Mouse (Mus musculus): ENCODE measurements around the gene Scn11a.

Scn11a gene

DNA sequence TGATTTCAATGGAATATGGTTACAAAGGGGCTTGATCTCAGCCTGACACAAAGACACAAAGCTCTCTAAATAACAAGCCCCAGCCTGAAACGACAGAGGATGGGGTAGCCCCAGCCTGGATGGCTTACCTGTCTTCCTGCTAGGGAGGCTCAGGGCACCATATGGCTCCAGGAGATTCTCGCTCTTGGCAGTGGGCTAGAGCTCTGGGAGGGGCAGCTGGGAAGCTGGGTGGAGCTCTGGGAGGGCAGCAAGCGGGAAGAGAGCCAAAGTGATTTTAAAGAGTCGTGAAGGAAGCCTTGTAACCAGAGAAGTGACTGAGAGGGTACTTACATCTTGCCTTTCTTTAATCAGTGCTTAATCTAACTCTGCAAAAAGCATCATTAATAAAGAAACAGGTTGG is at the start of gene Scn11a:
TSS of gene Scn11a (minus strand) at position 160 of the 400 bp plus-strand sequence.
- no peak for DNase-seq (ENCODE audit: low spot score)

DNA sequence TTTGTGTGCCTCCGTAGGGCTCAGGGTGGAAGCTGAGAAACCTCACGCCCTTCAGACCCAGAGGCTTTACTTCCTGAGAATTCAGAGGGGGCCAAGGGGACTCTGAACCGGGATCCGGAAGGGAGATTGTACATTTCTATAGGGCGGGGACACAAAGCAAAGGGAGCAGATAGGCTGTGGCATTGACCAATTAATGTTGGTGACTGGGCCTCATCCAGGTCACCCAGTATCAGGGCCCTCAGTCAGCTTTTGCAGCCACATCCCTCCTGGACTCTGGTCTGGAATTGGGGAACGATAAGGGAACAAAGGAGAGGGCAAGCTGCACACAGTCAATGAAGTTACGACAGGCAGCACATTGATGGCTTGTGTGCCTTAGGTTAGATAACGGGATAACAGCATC is 28.9 kb upstream of the Scn11a start:
- DNase-seq (ENCODE audit: low spot score): no peak

DNA sequence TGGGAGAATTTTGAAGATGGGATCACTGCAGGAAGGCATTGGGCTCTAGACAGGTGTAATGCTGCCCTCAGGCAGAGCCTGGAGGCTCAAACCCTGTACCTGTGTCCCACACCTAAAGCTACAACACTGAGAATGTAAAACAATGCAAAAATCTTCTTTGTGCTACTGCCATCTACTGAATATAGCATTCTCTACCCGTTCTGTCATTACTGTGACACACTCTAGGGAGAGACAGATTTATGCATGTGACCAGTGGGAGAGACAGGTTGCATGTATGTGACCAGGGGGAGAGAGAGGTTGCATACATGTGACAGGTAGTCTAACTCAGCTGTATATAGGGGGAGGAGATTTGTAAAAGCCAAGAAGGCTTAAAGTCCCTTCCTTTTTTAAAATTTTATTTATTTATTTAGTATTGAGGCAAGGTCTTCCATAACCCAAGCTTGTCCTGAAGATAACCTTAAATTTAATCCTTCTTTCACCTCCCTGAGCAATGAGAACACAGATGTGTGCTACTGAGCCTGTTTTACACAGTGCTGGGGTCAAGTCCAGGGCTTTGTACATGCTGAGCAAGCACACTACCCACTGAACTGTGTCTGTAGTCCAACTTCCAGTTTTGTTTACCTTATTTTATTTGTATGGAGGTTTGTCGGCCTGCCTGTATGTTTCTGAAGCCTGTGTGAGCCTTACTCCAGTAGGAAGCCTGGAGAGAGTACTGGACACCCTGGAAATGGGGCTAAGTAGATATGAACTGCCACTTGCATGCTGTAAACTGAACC is 28.0 kb upstream of the Scn11a start:
- no peak for DNase-seq (ENCODE audit: low spot score)

DNA sequence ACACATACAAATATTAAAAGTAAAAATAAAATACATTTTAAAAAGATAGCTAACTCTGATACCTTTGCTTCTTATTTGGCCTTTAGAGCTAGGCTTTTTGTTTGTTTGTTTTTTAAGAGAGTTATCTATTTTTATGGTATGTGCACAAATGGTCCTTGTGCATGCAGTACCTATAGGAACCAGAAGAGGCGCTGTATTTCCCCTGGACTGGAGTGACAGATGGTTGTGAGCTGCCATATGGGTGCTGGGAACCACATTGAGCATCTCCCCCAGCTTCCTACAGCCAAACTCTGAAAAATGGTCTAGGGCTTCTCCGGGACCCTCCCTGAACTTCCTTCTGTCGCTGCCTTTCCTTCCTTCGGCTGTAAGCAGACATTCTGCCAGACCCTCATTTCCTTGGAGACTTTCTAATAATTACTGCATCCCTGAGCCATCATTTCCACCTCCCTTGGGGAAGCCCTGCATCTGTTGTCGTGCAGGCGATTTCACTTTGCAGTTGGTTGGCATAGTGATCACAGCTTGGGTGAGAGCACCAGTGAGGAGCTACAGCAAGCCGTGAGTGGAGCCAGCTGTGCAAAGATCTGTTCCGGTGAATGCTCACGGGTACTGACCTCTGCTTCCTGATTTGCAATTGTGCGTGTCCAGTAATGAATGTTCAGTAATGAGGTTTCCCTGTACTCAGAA is 27.2 kb upstream of the Scn11a start:
- DNase-seq (ENCODE audit: low spot score): no peak

DNA sequence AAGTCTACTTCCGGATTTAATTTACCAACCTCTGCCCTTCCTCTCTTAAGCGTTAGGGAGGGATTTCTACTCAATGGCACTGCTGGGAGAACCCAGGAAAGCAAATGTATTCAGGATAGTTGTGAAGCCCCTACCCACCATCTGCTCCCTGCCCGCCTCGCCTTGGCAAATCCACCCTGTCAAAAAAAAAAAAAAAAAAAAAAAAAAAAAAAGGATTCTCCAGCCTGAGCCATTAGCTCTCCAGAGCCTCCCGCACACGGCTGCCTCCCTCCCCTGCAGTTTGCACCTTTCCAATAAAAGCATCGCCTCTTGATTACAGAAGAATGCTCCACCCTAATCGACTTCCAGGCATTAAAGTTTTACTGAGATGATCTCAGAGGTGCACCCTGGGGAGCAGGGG is 24.0 kb upstream of the Scn11a start:
- no peak for DNase-seq (ENCODE audit: low spot score)

- DNase-seq (ENCODE audit: low spot score): no peak
These were observed 23.4 kb upstream of the Scn11a start for GRCm38 (mm10) chr9:119848671-119849070.

DNA sequence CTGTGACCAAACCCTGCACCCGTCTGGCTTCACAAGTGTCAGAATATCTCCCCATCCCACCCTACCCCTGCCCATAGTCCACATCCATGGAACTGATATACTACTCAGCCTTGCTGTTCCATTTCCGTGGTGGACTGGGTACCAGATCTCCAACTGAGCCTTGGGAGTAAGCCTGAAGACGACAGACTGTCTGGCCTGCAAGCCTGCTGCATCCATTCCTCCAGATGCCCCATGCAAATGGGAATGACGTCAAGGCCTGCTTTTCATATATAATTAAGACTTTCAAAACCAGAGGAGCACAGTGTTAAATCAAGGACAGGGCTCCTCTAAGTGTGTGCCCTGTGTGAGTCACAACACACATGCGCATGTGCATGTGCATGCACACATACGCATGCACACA is 21.9 kb upstream of the Scn11a start:
- no peak for DNase-seq (ENCODE audit: low spot score)

DNA sequence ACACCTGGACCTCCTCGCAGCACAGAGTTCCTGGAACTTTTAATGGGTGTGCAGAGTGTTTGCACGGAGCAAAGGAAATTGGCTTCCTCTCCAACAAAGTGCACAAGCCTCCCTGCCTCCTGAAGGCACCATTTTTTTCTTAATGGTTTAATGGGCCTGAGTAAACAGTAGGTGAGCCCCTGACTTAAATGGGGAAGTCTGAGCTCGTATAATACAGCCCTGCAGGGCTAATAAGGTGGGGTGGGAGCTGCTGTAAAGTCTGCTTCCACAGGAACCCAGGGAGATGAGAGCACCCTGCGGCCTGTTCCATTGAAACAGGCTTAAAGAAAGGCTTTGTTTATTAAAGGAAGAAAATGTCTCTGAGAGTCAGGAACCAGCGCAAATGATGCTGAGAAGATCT is 19.5 kb upstream of the Scn11a start:
- DNase-seq (ENCODE audit: low spot score): no peak

- no peak for DNase-seq (ENCODE audit: low spot score)
These were observed 18.3 kb upstream of the Scn11a start for GRCm38 (mm10) chr9:119843549-119843948.

DNA sequence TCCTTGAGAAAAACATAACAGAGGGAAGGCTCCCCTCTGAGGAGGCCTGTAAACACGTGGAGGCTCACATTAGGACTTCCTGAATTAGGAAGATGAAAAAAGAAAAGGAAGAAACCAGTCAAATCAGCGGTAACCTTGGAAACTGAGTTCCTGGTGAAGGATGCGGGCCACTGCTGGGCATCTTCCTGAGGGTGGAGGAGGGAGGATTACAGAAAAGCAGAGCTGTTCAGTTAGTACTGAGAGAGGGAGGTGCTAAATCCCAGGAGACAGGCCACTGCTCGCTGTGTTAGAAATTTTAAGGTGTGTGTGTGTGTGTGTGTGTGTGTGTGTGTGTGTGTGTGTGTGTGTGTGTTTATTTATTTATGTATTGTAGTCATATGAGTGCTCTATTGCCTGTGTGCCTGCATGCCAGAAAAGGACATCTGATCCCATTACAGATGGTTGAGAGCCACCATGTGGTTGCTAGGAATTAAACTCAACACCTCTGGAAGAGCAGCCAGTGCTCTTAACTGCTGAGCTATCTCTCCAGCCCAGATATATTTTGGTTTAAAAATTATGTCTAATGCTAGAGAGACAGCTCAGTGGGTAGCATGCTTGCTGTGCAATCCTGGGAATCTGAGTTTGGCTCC is 17.4 kb upstream of the Scn11a start:
- no peak for DNase-seq (ENCODE audit: low spot score)

DNA sequence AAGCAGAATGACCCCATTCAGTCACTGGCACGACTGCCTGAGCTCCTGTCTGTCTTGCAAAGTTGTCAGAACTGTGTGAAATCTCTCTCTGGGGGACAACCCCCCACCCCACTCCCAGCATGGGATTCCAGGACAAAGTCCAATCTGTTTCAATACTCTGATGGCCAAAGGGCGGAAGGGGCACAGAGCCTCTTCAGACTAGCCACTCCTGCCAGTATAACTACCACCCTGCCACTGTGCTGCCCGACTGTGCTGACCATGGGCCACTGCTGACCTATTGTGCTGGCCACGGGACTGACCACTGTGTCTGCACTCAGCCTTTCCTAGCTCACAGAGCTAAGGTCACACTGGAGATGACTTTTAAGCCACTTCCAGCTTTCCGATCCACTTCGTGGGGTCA is 16.8 kb upstream of the Scn11a start:
- DNase-seq (ENCODE audit: low spot score): no peak

DNA sequence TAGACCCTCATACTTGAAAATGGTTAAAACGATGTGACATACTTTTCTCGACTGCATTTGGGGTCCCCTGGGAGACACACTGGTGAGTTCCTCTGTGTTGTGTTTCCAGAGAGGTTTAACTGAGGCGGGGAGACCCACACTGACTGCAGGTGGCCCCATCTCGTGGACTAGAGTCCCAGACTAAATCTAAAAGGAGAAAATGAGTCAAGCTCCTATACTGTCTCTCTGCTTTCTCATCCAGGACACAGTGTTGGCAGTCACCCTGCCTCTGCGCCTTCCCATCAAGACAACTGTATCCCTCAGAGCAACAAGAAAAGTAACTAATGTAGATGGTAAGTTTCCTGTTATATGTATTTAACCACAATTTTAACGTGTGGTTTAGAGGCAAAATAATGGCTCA is 15.9 kb upstream of the Scn11a start:
- no peak for DNase-seq (ENCODE audit: low spot score)

DNA sequence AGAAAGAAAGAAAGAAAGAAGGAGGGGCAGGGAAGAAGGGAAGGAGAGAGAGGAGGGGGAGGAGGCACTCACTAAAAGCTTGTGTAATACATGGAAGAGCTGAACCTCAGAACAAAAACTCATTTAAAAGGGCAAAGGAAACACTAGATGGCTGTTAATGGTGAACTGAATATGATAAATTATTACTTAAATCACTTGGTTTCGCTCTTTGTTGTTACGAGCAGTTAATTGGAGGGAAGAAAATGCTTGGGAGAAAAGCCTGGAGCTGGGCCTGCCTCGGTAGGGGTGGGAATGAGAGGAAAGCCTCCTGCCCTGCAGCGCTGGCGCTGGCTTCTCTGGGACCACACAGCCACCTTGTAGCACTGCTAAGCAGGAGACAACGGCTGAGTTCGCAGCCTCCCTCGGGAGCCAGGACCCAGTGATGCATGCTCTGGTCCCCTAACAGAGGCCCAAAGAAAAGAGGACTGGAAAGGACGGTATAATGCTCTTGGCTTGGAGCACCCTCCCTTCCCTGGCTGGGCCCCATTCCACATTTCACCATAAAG is 10.4 kb upstream of the Scn11a start:
- no peak for DNase-seq (ENCODE audit: low spot score)

- no peak for DNase-seq (ENCODE audit: low spot score)
These were observed 5.7 kb upstream of the Scn11a start for GRCm38 (mm10) chr9:119831001-119831400.

DNA sequence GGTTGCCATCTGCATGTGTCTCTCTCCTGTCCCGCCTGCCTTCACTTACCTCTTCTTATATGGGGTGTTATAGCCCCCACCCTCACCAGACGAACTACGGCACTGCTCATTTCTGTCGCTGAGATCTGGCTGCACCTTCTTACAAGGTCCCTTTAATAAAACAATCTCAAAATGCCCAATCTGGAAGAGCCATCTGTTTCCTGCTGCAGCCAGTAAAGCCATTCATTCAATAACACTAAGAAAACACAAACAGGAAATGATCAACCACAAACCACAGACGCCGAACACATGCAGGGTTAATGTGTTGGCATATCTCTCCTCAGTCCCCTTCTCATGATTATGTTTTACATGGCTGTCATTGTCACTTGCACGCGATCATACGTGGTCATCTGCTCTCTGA is 1.5 kb downstream of the Scn11a start:
- DNase-seq (ENCODE audit: low spot score): no peak

DNA sequence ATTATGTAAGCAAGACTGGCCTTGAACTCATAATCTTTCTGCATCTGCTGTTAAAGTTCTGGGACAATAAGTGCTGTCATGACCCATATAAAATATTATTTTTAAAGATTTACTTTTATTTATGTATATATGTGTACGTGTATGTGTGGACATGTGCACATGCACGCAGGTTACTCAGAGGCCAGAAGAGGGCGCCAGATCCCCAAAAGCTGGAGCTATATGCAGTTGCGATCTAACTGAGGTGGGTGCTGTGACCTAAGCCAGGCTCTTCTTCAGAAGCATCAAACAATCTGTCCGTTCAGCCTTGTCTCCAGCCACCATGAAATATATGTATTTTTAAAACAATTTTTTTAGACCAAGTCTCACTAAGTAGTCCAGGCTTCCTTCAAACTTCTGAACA is 11.6 kb downstream of the Scn11a start:
- no peak for DNase-seq (ENCODE audit: low spot score)

- no peak for DNase-seq (ENCODE audit: low spot score)
These were observed 18.8 kb downstream of the Scn11a start for GRCm38 (mm10) chr9:119806491-119806890.

DNA sequence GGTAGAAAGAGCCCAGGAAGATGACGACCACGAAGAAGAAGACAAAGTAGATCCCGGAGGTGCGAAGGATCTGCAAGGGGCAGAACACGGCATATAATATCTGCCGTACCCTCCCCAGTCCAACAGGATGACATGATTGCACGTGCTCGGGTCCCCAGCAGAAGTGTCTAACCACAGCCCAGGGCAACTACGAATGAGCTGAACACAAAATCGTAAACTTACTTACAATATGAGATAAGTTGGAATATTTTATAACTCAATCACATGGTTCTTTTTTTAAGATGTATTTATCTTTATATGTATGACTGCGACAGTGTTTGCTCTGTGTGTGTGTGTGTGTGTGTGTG is 20.8 kb downstream of the Scn11a start:
- DNase-seq (ENCODE audit: low spot score): no peak

DNA sequence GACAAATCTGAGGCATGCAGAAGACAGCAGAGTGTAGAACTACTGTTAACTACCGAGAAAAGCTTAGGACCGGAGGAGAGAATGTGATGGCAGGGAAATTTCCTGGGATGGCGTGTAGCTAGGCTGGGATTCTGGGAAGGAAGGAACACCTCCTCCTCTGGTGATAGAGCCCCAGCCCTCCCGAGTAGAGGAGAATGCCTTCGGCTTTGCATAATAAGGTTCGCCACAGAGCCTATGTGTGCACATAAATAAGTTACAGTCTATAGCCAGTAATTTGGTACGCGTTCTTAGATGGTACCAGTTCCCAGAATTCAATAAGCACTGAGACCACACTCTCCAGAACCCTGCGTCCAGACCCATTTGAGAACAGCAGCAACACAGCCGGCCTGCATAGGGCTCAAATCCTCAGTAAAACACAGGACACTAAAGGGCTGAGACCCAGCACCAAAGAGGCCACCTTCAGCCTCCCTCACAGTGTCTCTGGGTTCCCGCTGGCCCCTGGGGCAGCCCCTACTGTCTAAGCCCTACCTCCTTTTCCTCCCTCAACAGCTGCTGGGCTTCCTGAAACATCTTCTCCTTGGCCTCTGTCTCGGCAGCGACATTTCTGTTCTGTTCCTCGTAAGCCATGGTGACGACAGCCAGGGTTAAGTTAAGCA is 21.3 kb downstream of the Scn11a start:
- DNase-seq (ENCODE audit: low spot score): no peak

GRCm38 (mm10) chr9:119803169-119803827 is 22.0 kb downstream of the Scn11a start:
- no peak for DNase-seq (ENCODE audit: low spot score)

DNA sequence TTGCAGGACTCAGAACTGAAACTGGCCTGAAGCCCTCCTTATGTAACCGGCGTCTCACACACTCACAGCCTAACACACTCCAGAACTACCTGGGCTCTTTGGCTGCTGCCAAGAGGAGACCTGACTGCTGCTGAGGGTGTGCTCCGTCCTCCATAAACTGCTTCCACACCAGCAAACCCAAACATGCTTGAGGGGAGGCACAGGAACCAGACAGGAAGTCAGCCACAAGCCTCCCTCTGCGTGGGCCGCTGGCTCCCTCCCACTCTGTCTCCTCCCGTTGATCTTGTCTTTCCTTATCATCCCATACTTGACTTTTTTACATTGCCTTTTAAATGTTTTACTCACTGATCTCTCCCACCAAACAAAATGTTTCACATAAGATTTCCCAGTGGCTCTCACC is 23.8 kb downstream of the Scn11a start:
- no peak for DNase-seq (ENCODE audit: low spot score)

GRCm38 (mm10) chr9:119796791-119797190 is 28.5 kb downstream of the Scn11a start:
- DNase-seq (ENCODE audit: low spot score): no peak

Data from urinary bladder, postnatal 10 days (tissue).